Mouse (Mus musculus) MEL (cell line): ENCODE data around the gene Cnpy2. TPM values are rescaled to one million over a fixed set of nuclear protein-coding genes. Genes with fewer than 3 reads are reported as not detected.

Experiments used
- DNase-seq: peaks from one replicate; pipeline ENCODE4 v3.0.0; 2011; ENCODE audit warnings: low read depth, low spot score
- H3K27ac ChIP-seq: 2 replicates; pipeline ENCODE4 v1.5.1; 2012; ENCODE audit warnings: low read depth, mild to moderate bottlenecking, control low read depth, low read length, moderate library complexity; ENCODE audit not compliant: control insufficient read depth
- H3K27me3 ChIP-seq, 2 experiments: fragments of 150-350 bp in 1 of 2; sonication (generic) in 1 of 2; 2 replicates each; pipeline ENCODE4 v1.6.1; 2012; ENCODE audit warnings: low read length in 2 of 2, mild to moderate bottlenecking in 2 of 2, improper control_type of control experiment in 1 of 2, moderate library complexity in 1 of 2; ENCODE audit not compliant: insufficient read depth in 2 of 2, control insufficient read depth in 1 of 2
- H3K36me3 ChIP-seq, 2 experiments: 2 replicates each; pipeline ENCODE4 v1.6.1; 2012 to 2014; ENCODE audit warnings: low read length in 2 of 2, improper control_type of control experiment in 1 of 2, inconsistent platforms in 1 of 2, mild to moderate bottlenecking in 1 of 2; ENCODE audit not compliant: insufficient read depth in 2 of 2, control insufficient read depth in 1 of 2
- H3K4me1 ChIP-seq, 2 experiments: fragments of 150-350 bp in 1 of 2; sonication (generic) in 1 of 2; 2 replicates each; pipeline ENCODE4 v1.6.1; 2012; ENCODE audit warnings: low read length in 2 of 2, improper control_type of control experiment in 1 of 2, mild to moderate bottlenecking in 1 of 2; ENCODE audit not compliant: insufficient read depth in 2 of 2, control insufficient read depth in 1 of 2
- H3K4me3 ChIP-seq, 2 experiments: fragments of 150-350 bp in 1 of 2; sonication (generic) in 1 of 2; 2 replicates each; pipeline ENCODE4 v1.5.1; 2012; ENCODE audit warnings: low read depth in 2 of 2, low read length in 2 of 2, mild to moderate bottlenecking in 2 of 2, moderate library complexity in 2 of 2, control low read depth in 1 of 2, improper control_type of control experiment in 1 of 2; ENCODE audit not compliant: control insufficient read depth in 1 of 2, insufficient read depth in 1 of 2
- H3K79me2 ChIP-seq: 2 replicates; pipeline ENCODE4 v1.6.1; 2012; ENCODE audit warnings: mild to moderate bottlenecking, low read length, moderate library complexity; ENCODE audit not compliant: control insufficient read depth, poor library complexity, insufficient read depth
- H3K9ac ChIP-seq: 2 replicates; pipeline ENCODE4 v1.6.1; 2012; ENCODE audit warnings: low read depth, mild to moderate bottlenecking, control low read depth, low read length, moderate library complexity; ENCODE audit not compliant: control insufficient read depth, poor library complexity, severe bottlenecking
- H3K9me3 ChIP-seq: fragments of 150-350 bp; sonication (generic); replicated peaks from 2 replicates; pipeline ENCODE4 v1.6.1; 2012; ENCODE audit warnings: mild to moderate bottlenecking, low read length, improper control_type of control experiment, moderate library complexity; ENCODE audit not compliant: insufficient read depth
- CHD2 ChIP-seq: IDR thresholded peaks from 2 replicates; pipeline ENCODE4 v1.6.1; 2011; ENCODE audit warnings: low read length, improper control_type of control experiment
- CTCF ChIP-seq, 3 experiments: IDR thresholded peaks in 2 of 3; conservative IDR thresholded peaks in 1 of 3; 2 replicates each; pipeline ENCODE4 v1.5.1; 2011 to 2012; ENCODE audit warnings: low read length in 3 of 3, low read depth in 2 of 3, mild to moderate bottlenecking in 2 of 3, improper control_type of control experiment in 1 of 3, inconsistent platforms in 1 of 3, mixed read lengths in 1 of 3, moderate library complexity in 1 of 3; ENCODE audit not compliant: control insufficient read depth in 1 of 3, insufficient read depth in 1 of 3, poor library complexity in 1 of 3, severe bottlenecking in 1 of 3
- E2F4 ChIP-seq: IDR thresholded peaks from 2 replicates; pipeline ENCODE4 v1.6.1; 2011; ENCODE audit warnings: low read depth, low read length, improper control_type of control experiment, borderline replicate concordance
- ELF1 ChIP-seq: IDR thresholded peaks from 2 replicates; pipeline ENCODE4 v1.6.1; 2014; ENCODE audit warnings: low read depth, mild to moderate bottlenecking, inconsistent platforms, low read length, improper control_type of control experiment, moderate library complexity
- ETS1 ChIP-seq: IDR thresholded peaks from 2 replicates; pipeline ENCODE4 v1.6.1; 2012; ENCODE audit warnings: low read depth, mild to moderate bottlenecking, inconsistent platforms, low read length, improper control_type of control experiment, moderate library complexity
- HCFC1 ChIP-seq: IDR thresholded peaks from 2 replicates; pipeline ENCODE4 v1.6.1; 2012; ENCODE audit warnings: low read depth, mild to moderate bottlenecking, inconsistent platforms, low read length, improper control_type of control experiment, moderate library complexity
- JUND ChIP-seq: IDR thresholded peaks from 2 replicates; pipeline ENCODE4 v1.6.1; 2011; ENCODE audit warnings: low read depth, mild to moderate bottlenecking, improper control_type of control experiment, low read length
- KAT2A ChIP-seq: conservative IDR thresholded peaks from 2 replicates; pipeline ENCODE4 v1.6.1; 2012; ENCODE audit warnings: low read depth, low read length, improper control_type of control experiment, inconsistent platforms
- MAFK ChIP-seq: IDR thresholded peaks from 2 replicates; pipeline ENCODE4 v1.6.1; 2011; ENCODE audit warnings: low read depth, mild to moderate bottlenecking, low read length, improper control_type of control experiment, borderline replicate concordance
- MAZ ChIP-seq: IDR thresholded peaks from 2 replicates; pipeline ENCODE4 v1.6.1; 2012; ENCODE audit warnings: low read depth, mild to moderate bottlenecking, inconsistent platforms, low read length, improper control_type of control experiment
- MEF2A ChIP-seq: IDR thresholded peaks from 2 replicates; pipeline ENCODE4 v1.6.1; 2014; ENCODE audit warnings: low read depth, mild to moderate bottlenecking, inconsistent platforms, low read length, improper control_type of control experiment; ENCODE audit not compliant: poor library complexity, insufficient replicate concordance, severe bottlenecking; ENCODE audit errors: extremely low read depth
- MXI1 ChIP-seq: IDR thresholded peaks from 2 replicates; pipeline ENCODE4 v1.6.1; 2011; ENCODE audit warnings: mild to moderate bottlenecking, low read depth, low read length, improper control_type of control experiment
- MYC ChIP-seq: IDR thresholded peaks from 2 replicates; pipeline ENCODE4 v1.6.1; 2011; ENCODE audit warnings: low read depth, mild to moderate bottlenecking, low read length, improper control_type of control experiment, moderate library complexity
- NELFE ChIP-seq: IDR thresholded peaks from 2 replicates; pipeline ENCODE4 v1.6.1; 2011; ENCODE audit warnings: low read depth, low read length, improper control_type of control experiment
- NRF1 ChIP-seq: IDR thresholded peaks from 2 replicates; pipeline ENCODE4 v1.6.1; 2014; ENCODE audit warnings: low read depth, mild to moderate bottlenecking, inconsistent platforms, low read length, improper control_type of control experiment, moderate library complexity; ENCODE audit not compliant: poor library complexity, insufficient read depth, severe bottlenecking
- POLR2AphosphoS2 ChIP-seq: IDR thresholded peaks from 2 replicates; pipeline ENCODE4 v1.6.1; 2011; ENCODE audit warnings: low read length, improper control_type of control experiment
- POLR2AphosphoS5 ChIP-seq: IDR thresholded peaks from 2 replicates; pipeline ENCODE4 v1.6.1; 2012; ENCODE audit warnings: low read depth, borderline replicate concordance, mild to moderate bottlenecking, inconsistent platforms, low read length, moderate library complexity, mixed read lengths
- RAD21 ChIP-seq: IDR thresholded peaks from 2 replicates; pipeline ENCODE4 v1.6.1; 2011; ENCODE audit warnings: mild to moderate bottlenecking, low read depth, low read length, improper control_type of control experiment
- RCOR1 ChIP-seq: IDR thresholded peaks from 2 replicates; pipeline ENCODE4 v1.6.1; 2012; ENCODE audit warnings: low read depth, mild to moderate bottlenecking, inconsistent platforms, low read length, improper control_type of control experiment
- SMC3 ChIP-seq: IDR thresholded peaks from 2 replicates; pipeline ENCODE4 v1.6.1; 2011; ENCODE audit warnings: low read depth, low read length, improper control_type of control experiment
- TAL1 ChIP-seq: IDR thresholded peaks from 2 replicates; pipeline ENCODE4 v1.6.1; 2012; ENCODE audit warnings: mild to moderate bottlenecking, inconsistent platforms, low read length, moderate library complexity, mixed read lengths
- TBP ChIP-seq: IDR thresholded peaks from 2 replicates; pipeline ENCODE4 v1.8.0; 2011; ENCODE audit warnings: low read depth, low read length, improper control_type of control experiment
- TCF12 ChIP-seq: IDR thresholded peaks from 2 replicates; pipeline ENCODE4 v1.6.1; 2014; ENCODE audit warnings: low read depth, mild to moderate bottlenecking, inconsistent platforms, low read length, improper control_type of control experiment, moderate library complexity
- USF1 ChIP-seq: IDR thresholded peaks from 2 replicates; pipeline ENCODE4 v1.6.1; 2014; ENCODE audit warnings: low read depth, mild to moderate bottlenecking, inconsistent platforms, low read length, improper control_type of control experiment, moderate library complexity
- USF2 ChIP-seq, 2 experiments: IDR thresholded peaks; 2 replicates each; pipeline ENCODE4 v1.6.1; 2011 to 2012; ENCODE audit warnings: improper control_type of control experiment in 2 of 2, low read length in 2 of 2, borderline replicate concordance in 1 of 2, inconsistent platforms in 1 of 2, low read depth in 1 of 2, mild to moderate bottlenecking in 1 of 2; ENCODE audit not compliant: insufficient read depth in 1 of 2
- ZC3H11A ChIP-seq: IDR thresholded peaks from 2 replicates; pipeline ENCODE4 v1.6.1; 2012; ENCODE audit warnings: low read depth, mild to moderate bottlenecking, inconsistent platforms, low read length, improper control_type of control experiment
- ZKSCAN1 ChIP-seq: IDR thresholded peaks from 2 replicates; pipeline ENCODE4 v1.6.1; 2012; ENCODE audit warnings: low read depth, mild to moderate bottlenecking, inconsistent platforms, low read length, improper control_type of control experiment, moderate library complexity
- ZMIZ1 ChIP-seq: IDR thresholded peaks from 2 replicates; pipeline ENCODE4 v1.6.1; 2012; ENCODE audit warnings: low read depth, mild to moderate bottlenecking, inconsistent platforms, low read length, improper control_type of control experiment, moderate library complexity
- ZNF384 ChIP-seq: IDR thresholded peaks from 2 replicates; pipeline ENCODE4 v1.6.1; 2012; ENCODE audit warnings: low read depth, mild to moderate bottlenecking, inconsistent platforms, low read length, improper control_type of control experiment
- polyA plus RNA-seq, 2 experiments: library from polyadenylated mRNA; stranded (reverse) in 1 of 2; unstranded in 1 of 2; fragments of >175 nt in 1 of 2; fragments of >200 nt in 1 of 2; gene quantifications; 2 replicates each; pipeline versions ENCODE4 v1.2.1 to v1.2.4; 2012; ENCODE audit warnings: low replicate concordance in 2 of 2, low read depth in 1 of 2; ENCODE audit not compliant: insufficient read length in 2 of 2, insufficient read depth in 1 of 2, missing spikeins in 1 of 2
- total RNA-seq: library from RNA; depleted of rRNA; stranded (reverse); fragments of 300-350 nt; gene quantifications from 2 replicates; pipeline ENCODE4 v1.2.3, GENCODE M21; 2012

The Cnpy2 gene
- total and polyA plus RNA-seq, 3 experiments, result 98.1 to 107 TPM; not detected in 1

GRCm38 (mm10) chr10:128326825-128327224 lies 4.6 kb downstream of the Cnpy2 start:
- H3K9ac ChIP-seq, result no peak overlapping the region
- no peak for DNase-seq
- H3K79me2 ChIP-seq, result peaks cover 14% of the 10 kb centered on the region
- no peaks in the 10 kb centered on the region for H3K9me3 ChIP-seq
- H3K27me3 ChIP-seq, result no peaks in the 10 kb centered on the region
- no peak overlapping the region for H3K4me3 ChIP-seq
- TF ChIP-seq TAL1 (no peak), MXI1 (no peak), RAD21 (no peak), ZNF384 (no peak), USF1 (no peak), JUND (no peak), MYC (no peak), POLR2AphosphoS2 (no peak), USF2 (IDR thresholded peaks at IDR 0.05; ENCODE audit: borderline replicate concordance in 1 of 2, insufficient read depth in 1 of 2, low read depth in 1 of 2, low read length in 2 of 2) (no peak), NRF1 (no peak), CTCF (IDR thresholded peaks at IDR 0.05 in 2 of 3, conservative IDR thresholded peaks at IDR 0.05 in 1 of 3; ENCODE audit: control insufficient read depth in 1 of 3, insufficient read depth in 1 of 3, low read depth in 2 of 3, low read length in 3 of 3, poor library complexity in 1 of 3, severe bottlenecking in 1 of 3) (no peak), CHD2 (no peak), ZMIZ1 (no peak), SMC3 (no peak), MEF2A (no peak), TBP (no peak), MAFK (no peak), ETS1 (no peak), RCOR1 (no peak), ZKSCAN1 (no peak)
- H3K4me1 ChIP-seq, result peaks cover 2 to 13% of the 10 kb centered on the region in 2 experiments; a peak in 3 of 4 replicates
- H3K36me3 ChIP-seq, result peaks cover 0 to 14% of the 10 kb centered on the region in 2 experiments; a peak in 2 of 4 replicates
- H3K27ac ChIP-seq, result no peak overlapping the region

DNA sequence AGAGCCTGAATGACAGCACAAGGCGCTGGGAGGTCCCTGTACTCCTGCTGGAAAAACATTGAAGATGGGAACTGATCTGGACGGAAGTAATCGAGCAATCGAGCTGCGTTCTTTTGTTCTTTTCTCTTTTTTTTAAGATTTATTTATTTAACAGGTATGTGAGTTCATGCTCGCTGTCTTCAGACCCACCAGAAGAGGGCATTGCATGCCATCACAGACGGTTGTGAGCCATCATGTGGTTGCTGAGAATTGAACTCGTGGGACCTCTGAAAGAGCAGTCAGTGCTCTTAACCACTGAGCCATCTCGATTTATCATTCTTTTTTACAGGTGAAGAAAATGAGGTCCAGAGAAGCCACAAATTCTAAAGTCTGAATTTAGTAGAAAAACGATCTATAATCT lies 5.4 kb downstream of the Cnpy2 start:
- peaks cover 0 to 16% of the 10 kb centered on the region in 2 experiments; a peak in 2 of 4 replicates for H3K36me3 ChIP-seq
- H3K9ac ChIP-seq, result no peak overlapping the region
- no peaks in the 10 kb centered on the region for H3K27me3 ChIP-seq
- peaks cover 11% of the 10 kb centered on the region for H3K79me2 ChIP-seq
- no peak overlapping the region for H3K27ac ChIP-seq
- no peak overlapping the region for H3K4me3 ChIP-seq
- no peak for TF ChIP-seq USF1
- TF ChIP-seq ETS1, result no peak
- peak; percentile 57 for TF ChIP-seq SMC3
- TF ChIP-seq NELFE, result no peak
- no peak for TF ChIP-seq MYC
- no peak for TF ChIP-seq MAFK
- peak; percentile 36; the same call in 1 of the 2 replicates for TF ChIP-seq ZNF384
- TF ChIP-seq MAZ, result no peak
- peak; percentile 21 to 65 (median 63); a peak in 5 of 6 replicates for TF ChIP-seq CTCF (IDR thresholded peaks at IDR 0.05 in 2 of 3, conservative IDR thresholded peaks at IDR 0.05 in 1 of 3; ENCODE audit: control insufficient read depth in 1 of 3, insufficient read depth in 1 of 3, low read depth in 2 of 3, low read length in 3 of 3, poor library complexity in 1 of 3, severe bottlenecking in 1 of 3)
- no peak for TF ChIP-seq POLR2AphosphoS5
- no peak for TF ChIP-seq KAT2A
- no peak for TF ChIP-seq TCF12
- no peak for TF ChIP-seq ZC3H11A
- TF ChIP-seq RCOR1, result no peak
- no peak for TF ChIP-seq ZKSCAN1
- TF ChIP-seq ELF1, result no peak
- TF ChIP-seq E2F4, result no peak
- no peak for TF ChIP-seq HCFC1
- peak; percentile 35 for TF ChIP-seq RAD21
- DNase-seq, result peak; percentile 62
- peaks cover 2 to 17% of the 10 kb centered on the region in 2 experiments; a peak in 3 of 4 replicates for H3K4me1 ChIP-seq
- H3K9me3 ChIP-seq, result no peaks in the 10 kb centered on the region
